Mouse (Mus musculus): Measurements from ENCODE around the gene Sept12. TPM values are rescaled to one million over a fixed set of nuclear protein-coding genes. Genes with fewer than 3 reads are reported as not detected.
A peak's percentile ranks its signal among the peaks of the same experiment; 100 is the strongest.

Sept12 gene
- not detected in 2 replicates for polyA plus RNA-seq (2012; ENCODE audit: insufficient read depth, low replicate concordance)

GRCm38 (mm10) chr16:4997553-4997952 lies at the start of gene Sept12:
Sept12 (minus strand) TSS chr16:4997852.
- no peak within 1 kb of the TSS for H3K4me3 ChIP-seq (replicated peaks)
- TF ChIP-seq FLI1 (IDR thresholded peaks at IDR 0.05; ENCODE audit: low read length) (no peak), GATA1 (IDR thresholded peaks at IDR 0.05; ENCODE audit: borderline replicate concordance, low read length) (no peak)
- no peaks in the 10 kb centered on the region for H3K36me3 ChIP-seq (replicated peaks; ENCODE audit: low read length)
- H3K4me1 ChIP-seq: peaks cover 10% of the 10 kb centered on the region
- no peaks in the 10 kb centered on the region for H3K9me3 ChIP-seq
- peaks cover 23% of the 10 kb centered on the region for H3K27me3 ChIP-seq (replicated peaks)

- no peak for TF ChIP-seq FLI1 (IDR thresholded peaks at IDR 0.05; ENCODE audit: low read length)
- TF ChIP-seq GATA1 (IDR thresholded peaks at IDR 0.05; ENCODE audit: borderline replicate concordance, low read length): no peak
- H3K9me3 ChIP-seq: no peaks in the 10 kb centered on the region
- no peaks in the 10 kb centered on the region for H3K27me3 ChIP-seq (replicated peaks)
- peaks cover 75% of the 10 kb centered on the region for H3K36me3 ChIP-seq (replicated peaks; ENCODE audit: low read length)
- H3K4me1 ChIP-seq: peaks cover 28% of the 10 kb centered on the region
- no peak overlapping the region for H3K4me3 ChIP-seq (replicated peaks)
These were observed 47.7 kb upstream of the Sept12 start for GRCm38 (mm10) chr16:5045322-5045721.

GRCm38 (mm10) chr16:5036649-5037234 lies 39.1 kb upstream of the Sept12 start:
- H3K36me3 ChIP-seq (replicated peaks; ENCODE audit: low read length): peaks cover 98% of the 10 kb centered on the region
- no peak for TF ChIP-seq GATA1 (IDR thresholded peaks at IDR 0.05; ENCODE audit: borderline replicate concordance, low read length)
- TF ChIP-seq FLI1 (IDR thresholded peaks at IDR 0.05; ENCODE audit: low read length): no peak

GRCm38 (mm10) chr16:5035591-5035990 lies 37.9 kb upstream of the Sept12 start:
- H3K9me3 ChIP-seq: no peaks in the 10 kb centered on the region
- no peak for TF ChIP-seq GATA1 (IDR thresholded peaks at IDR 0.05; ENCODE audit: borderline replicate concordance, low read length)
- TF ChIP-seq FLI1 (IDR thresholded peaks at IDR 0.05; ENCODE audit: low read length): no peak
- peaks cover 98% of the 10 kb centered on the region for H3K36me3 ChIP-seq (replicated peaks; ENCODE audit: low read length)
- peaks cover 18% of the 10 kb centered on the region for H3K4me1 ChIP-seq
- no peaks in the 10 kb centered on the region for H3K27me3 ChIP-seq (replicated peaks)
- H3K4me3 ChIP-seq (replicated peaks): no peak overlapping the region

More at GRCm38 (mm10) chr16:5036649-5037234, 39.1 kb upstream of the Sept12 start:
- H3K9me3 ChIP-seq: no peaks in the 10 kb centered on the region
- H3K4me3 ChIP-seq (replicated peaks): no peak overlapping the region
- peaks cover 7% of the 10 kb centered on the region for H3K4me1 ChIP-seq
- no peaks in the 10 kb centered on the region for H3K27me3 ChIP-seq (replicated peaks)

- Histone ChIP-seq H3K9me3 (no peaks in the 10 kb centered on the region), H3K4me3 (replicated peaks) (peak overlapping the region; percentile 34), H3K36me3 (replicated peaks; ENCODE audit: low read length) (peaks cover 100% of the 10 kb centered on the region), H3K27me3 (replicated peaks) (no peaks in the 10 kb centered on the region), H3K4me1 (peaks cover 37% of the 10 kb centered on the region)
- TF ChIP-seq FLI1 (IDR thresholded peaks at IDR 0.05; ENCODE audit: low read length) (0 out of 2 replicates have a peak, but pooled peaks have one; percentile 39), GATA1 (IDR thresholded peaks at IDR 0.05; ENCODE audit: borderline replicate concordance, low read length) (no peak)
These were observed 32.2 kb upstream of the Sept12 start for GRCm38 (mm10) chr16:5029847-5030246.

GRCm38 (mm10) chr16:5024021-5024420 lies 26.4 kb upstream of the Sept12 start:
- H3K4me3 ChIP-seq (replicated peaks): no peak overlapping the region
- TF ChIP-seq GATA1 (IDR thresholded peaks at IDR 0.05; ENCODE audit: borderline replicate concordance, low read length) (no peak), FLI1 (IDR thresholded peaks at IDR 0.05; ENCODE audit: low read length) (no peak)
- H3K4me1 ChIP-seq: peaks cover 3% of the 10 kb centered on the region; the same call in 1 of the 2 replicates
- peaks cover 100% of the 10 kb centered on the region for H3K36me3 ChIP-seq (replicated peaks; ENCODE audit: low read length)
- H3K27me3 ChIP-seq (replicated peaks): no peaks in the 10 kb centered on the region
- H3K9me3 ChIP-seq: no peaks in the 10 kb centered on the region

- H3K4me1 ChIP-seq: peaks cover 39% of the 10 kb centered on the region
- H3K36me3 ChIP-seq (replicated peaks; ENCODE audit: low read length): peaks cover 66% of the 10 kb centered on the region
- no peaks in the 10 kb centered on the region for H3K9me3 ChIP-seq
- no peak overlapping the region for H3K4me3 ChIP-seq (replicated peaks)
- H3K27me3 ChIP-seq (replicated peaks): no peaks in the 10 kb centered on the region
- TF ChIP-seq GATA1 (IDR thresholded peaks at IDR 0.05; ENCODE audit: borderline replicate concordance, low read length) (no peak), FLI1 (IDR thresholded peaks at IDR 0.05; ENCODE audit: low read length) (no peak)
These were observed 16.9 kb upstream of the Sept12 start for GRCm38 (mm10) chr16:5014578-5014977.

GRCm38 (mm10) chr16:5013054-5013838 lies 15.6 kb upstream of the Sept12 start, which contains the start of gene Rogdi:
Rogdi (minus strand) TSS chr16:5013553.
- peaks cover 39% of the 10 kb centered on the region for H3K4me1 ChIP-seq
- H3K36me3 ChIP-seq (replicated peaks; ENCODE audit: low read length): peaks cover 62% of the 10 kb centered on the region
- H3K4me3 ChIP-seq (replicated peaks): peak within 1 kb of the TSS; percentile 92
- no peaks in the 10 kb centered on the region for H3K9me3 ChIP-seq
- no peaks in the 10 kb centered on the region for H3K27me3 ChIP-seq (replicated peaks)
- no peak for TF ChIP-seq FLI1 (IDR thresholded peaks at IDR 0.05; ENCODE audit: low read length)

GRCm38 (mm10) chr16:5012036-5013005 lies 14.7 kb upstream of the Sept12 start:
- no peaks in the 10 kb centered on the region for H3K9me3 ChIP-seq
- H3K4me1 ChIP-seq: peaks cover 39% of the 10 kb centered on the region
- no peaks in the 10 kb centered on the region for H3K27me3 ChIP-seq (replicated peaks)
- TF ChIP-seq FLI1 (IDR thresholded peaks at IDR 0.05; ENCODE audit: low read length): no peak
- TF ChIP-seq GATA1 (IDR thresholded peaks at IDR 0.05; ENCODE audit: borderline replicate concordance, low read length): no peak
- peaks cover 60% of the 10 kb centered on the region for H3K36me3 ChIP-seq (replicated peaks; ENCODE audit: low read length)
- H3K4me3 ChIP-seq (replicated peaks): peak overlapping the region; percentile 92

Measured in megakaryocyte, embryonic 14.5 days (primary cell).